Mouse (Mus musculus): ENCODE results near the gene Hist1h4k.

DNA sequence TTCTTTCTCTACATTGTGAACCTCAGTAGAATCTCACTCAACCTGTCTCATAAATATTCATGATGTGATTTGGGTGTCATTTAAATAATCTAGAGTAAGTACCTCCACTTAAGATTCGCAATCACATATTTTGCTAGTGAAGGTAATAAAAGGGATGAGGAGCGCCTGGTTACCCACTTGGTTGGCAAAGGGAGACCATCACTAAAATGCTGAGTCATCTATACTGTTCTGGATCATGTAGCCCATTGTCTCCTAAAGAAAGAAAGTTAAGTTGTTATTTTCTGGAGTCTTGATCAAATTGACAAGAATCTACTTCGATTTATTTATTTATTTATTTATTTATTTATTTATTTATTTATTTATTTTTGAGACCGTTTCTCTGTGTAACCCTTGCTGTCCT lies 43.6 kb downstream of the Hist1h4k start:
- TF ChIP-seq CTCF (IDR thresholded peaks at IDR 0.05; ENCODE audit: low read depth) (no peak), EP300 (IDR thresholded peaks at IDR 0.05; ENCODE audit: low read depth) (no peak)
